Mouse (Mus musculus) large intestine, adult 2 months (tissue): ENCODE results near the gene Ccdc30. TPM values are rescaled to one million over a fixed set of nuclear protein-coding genes. Genes with fewer than 3 reads are reported as not detected.

ENCODE experiments used
- DNase-seq: peaks from one replicate; pipeline ENCODE4 v3.0.0-alpha.2; 2012; ENCODE audit warnings: low read depth, low spot score
- WGBS: fragments of 180-500 bp; shearing (Covaris S2); methylation state at CpG from one replicate; pipeline ENCODE4 v1.1.7; 2018; 5-methylcytosine and 5-hydroxymethylcytosine counted together
- polyA plus RNA-seq: library from polyadenylated mRNA; depleted of rRNA; stranded (reverse); fragments of >200 nt; gene quantifications from 2 replicates; pipeline ENCODE4 v1.2.3, GENCODE M21; 2012; rRNA removed

The Ccdc30 gene
- 0.11 and 0.14 TPM in 2 replicates for polyA plus RNA-seq

GRCm38 (mm10) chr4:119415072-119415753, at the start of gene Ccdc30:
TSS of gene Ccdc30 (minus strand) at chr4:119415521.
- DNase-seq = no peak
- WGBS = under 1% methylated on average over 49 of the region's 49 CpGs

- WGBS = 67% methylated on average over 13 of the region's 13 CpGs
- DNase-seq = no peak
Observed at GRCm38 (mm10) chr4:119463756-119464419, 48.6 kb upstream of the Ccdc30 start.

GRCm38 (mm10) chr4:119462858-119463755, 47.8 kb upstream of the Ccdc30 start:
- DNase-seq = no peak

GRCm38 (mm10) chr4:119462457-119462856, 47.1 kb upstream of the Ccdc30 start:
- 78% methylated on average over 3 of the region's 3 CpGs for WGBS
- no peak for DNase-seq

More at GRCm38 (mm10) chr4:119462858-119463755, 47.8 kb upstream of the Ccdc30 start:
- WGBS = 17% methylated on average over 11 of the region's 11 CpGs

GRCm38 (mm10) chr4:119460728-119461141, 45.4 kb upstream of the Ccdc30 start:
- DNase-seq = no peak
- WGBS = 50% methylated on average over 8 of the region's 8 CpGs

GRCm38 (mm10) chr4:119460296-119460695, 45.0 kb upstream of the Ccdc30 start:
- no peak for DNase-seq
- 76% methylated on average over 5 of the region's 5 CpGs for WGBS

- DNase-seq = no peak
- 25% methylated on average over 6 of the region's 6 CpGs for WGBS
Observed at GRCm38 (mm10) chr4:119453533-119453932, 38.2 kb upstream of the Ccdc30 start.

GRCm38 (mm10) chr4:119453128-119453527, 37.8 kb upstream of the Ccdc30 start:
- 59% methylated on average over 5 of the region's 5 CpGs for WGBS
- no peak for DNase-seq

- DNase-seq = no peak
- WGBS = 68% methylated on average over 7 of the region's 7 CpGs
Observed at GRCm38 (mm10) chr4:119450436-119450835, 35.1 kb upstream of the Ccdc30 start.

GRCm38 (mm10) chr4:119447786-119448185, 32.5 kb upstream of the Ccdc30 start:
- WGBS = 68% methylated on average over 3 of the region's 3 CpGs
- no peak for DNase-seq

GRCm38 (mm10) chr4:119447261-119447660, 31.9 kb upstream of the Ccdc30 start:
- 91% methylated on average over 6 of the region's 6 CpGs for WGBS

GRCm38 (mm10) chr4:119442539-119442938, 27.2 kb upstream of the Ccdc30 start:
- DNase-seq = no peak
- 52% methylated on average over 6 of the region's 6 CpGs for WGBS

More at GRCm38 (mm10) chr4:119447261-119447660, 31.9 kb upstream of the Ccdc30 start:
- DNase-seq = no peak

- 91% methylated on average over 4 of the region's 4 CpGs for WGBS
- DNase-seq = no peak
Observed at GRCm38 (mm10) chr4:119441836-119442235, 26.5 kb upstream of the Ccdc30 start.

GRCm38 (mm10) chr4:119437936-119438335, 22.6 kb upstream of the Ccdc30 start:
- DNase-seq = no peak
- WGBS = 92% methylated on average over 2 of the region's 2 CpGs

- WGBS = 15% methylated on average over 5 of the region's 5 CpGs
Observed at GRCm38 (mm10) chr4:119430678-119431077, 15.4 kb upstream of the Ccdc30 start.

GRCm38 (mm10) chr4:119427680-119428079, 12.4 kb upstream of the Ccdc30 start:
- no peak for DNase-seq
- WGBS = 73% methylated on average over 2 of the region's 2 CpGs

More at GRCm38 (mm10) chr4:119430678-119431077, 15.4 kb upstream of the Ccdc30 start:
- DNase-seq = no peak

GRCm38 (mm10) chr4:119425601-119426000, 10.3 kb upstream of the Ccdc30 start:
- DNase-seq = no peak
- WGBS = 17% methylated on average over 2 of the region's 2 CpGs

GRCm38 (mm10) chr4:119425077-119425476, 9.8 kb upstream of the Ccdc30 start:
- WGBS = 89% methylated on average over 2 of the region's 2 CpGs
- DNase-seq = no peak

GRCm38 (mm10) chr4:119422294-119422964, 7.1 kb upstream of the Ccdc30 start, which contains the start of the genes Ppcs and Zmynd12:
TSS of gene Ppcs (minus strand) at chr4:119422420.
TSS of gene Zmynd12 (plus strand) at chr4:119422814.
- no peak for DNase-seq
- under 1% methylated on average over 52 of the region's 52 CpGs for WGBS
